Mouse (Mus musculus) liver, embryonic 14.5 days (tissue): ENCODE data around the gene Ace.

Experiments used
- CTCF ChIP-seq: IDR thresholded peaks from 2 replicates; pipeline ENCODE4 v1.5.1; 2016; ENCODE audit warnings: antibody characterized with exemption, low read depth, control low read depth
- EP300 ChIP-seq: IDR thresholded peaks from 2 replicates; pipeline ENCODE4 v1.6.1; 2016; ENCODE audit warnings: antibody characterized with exemption, low read depth

- TF ChIP-seq CTCF: no peak
- no peak for TF ChIP-seq EP300
These were observed 11.8 kb upstream of the Ace start for GRCm38 (mm10) chr11:105955815-105956430.
